Mouse (Mus musculus) cerebellum, adult 8-10 months (tissue): ENCODE data around the gene Zfp46.

Experiments used
- DNase-seq: peaks from one replicate; pipeline ENCODE4 v3.0.0; 2022

Zfp46 gene

DNA sequence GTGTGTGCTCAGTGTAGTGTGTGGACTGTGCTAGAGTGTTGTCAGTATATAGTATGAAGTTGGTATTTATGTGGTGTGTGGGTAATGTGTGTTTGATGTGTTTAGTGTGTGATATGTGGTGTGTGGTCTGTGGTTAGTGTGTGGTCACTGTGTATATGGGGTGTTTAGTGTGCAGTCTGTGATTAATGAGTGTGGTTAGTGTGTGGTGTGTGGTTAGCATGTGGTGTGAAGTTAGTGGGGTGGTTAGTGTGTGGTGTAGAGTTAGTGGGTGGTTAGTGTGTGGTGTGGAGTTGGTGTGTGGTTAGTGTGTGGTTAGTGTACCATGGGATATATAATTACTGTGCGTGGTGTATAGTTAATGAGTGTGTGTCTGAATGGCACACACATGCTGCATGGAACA, 15.6 kb upstream of the Zfp46 start:
- no peak for DNase-seq

DNA sequence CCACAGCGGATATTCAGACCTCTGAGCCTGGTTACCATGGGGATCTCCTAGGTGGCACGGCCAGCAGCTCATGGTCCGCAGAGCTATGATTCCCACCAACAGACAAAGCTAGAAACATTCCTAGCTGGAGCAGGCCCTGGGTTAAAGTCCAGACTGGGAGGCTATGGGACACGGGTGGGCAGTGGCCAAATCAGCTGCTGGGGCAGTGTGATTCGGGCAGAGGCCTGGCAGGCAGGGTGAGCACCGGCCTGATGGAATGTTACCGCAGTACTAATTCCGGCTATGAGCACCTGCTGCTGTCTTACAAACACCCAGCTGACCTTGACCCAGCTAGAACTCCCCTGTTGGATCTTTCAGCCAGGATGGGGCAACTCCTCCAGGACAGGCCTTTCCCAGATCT, 13.8 kb upstream of the Zfp46 start:
- no peak for DNase-seq

DNA sequence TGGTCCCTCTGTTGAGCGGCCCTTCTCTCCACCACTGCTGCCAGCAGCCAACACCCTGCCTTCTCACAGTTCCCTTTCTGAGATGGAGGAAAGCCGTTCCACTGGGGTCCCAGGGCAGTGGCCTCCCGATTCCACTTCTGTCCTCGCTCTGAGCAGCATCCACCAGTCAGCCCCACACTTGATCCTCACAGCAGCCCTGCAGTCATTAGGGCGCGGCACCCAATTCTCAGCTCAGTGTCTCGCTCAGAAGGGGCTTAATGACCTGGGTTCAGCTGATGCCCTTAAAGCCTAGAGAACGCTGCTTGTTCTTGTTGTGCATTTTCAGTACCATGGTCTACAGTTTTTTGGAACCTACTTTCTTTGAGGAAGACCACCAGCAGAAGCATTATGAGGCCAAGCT, 3.4 kb upstream of the Zfp46 start:
- no peak for DNase-seq

DNA sequence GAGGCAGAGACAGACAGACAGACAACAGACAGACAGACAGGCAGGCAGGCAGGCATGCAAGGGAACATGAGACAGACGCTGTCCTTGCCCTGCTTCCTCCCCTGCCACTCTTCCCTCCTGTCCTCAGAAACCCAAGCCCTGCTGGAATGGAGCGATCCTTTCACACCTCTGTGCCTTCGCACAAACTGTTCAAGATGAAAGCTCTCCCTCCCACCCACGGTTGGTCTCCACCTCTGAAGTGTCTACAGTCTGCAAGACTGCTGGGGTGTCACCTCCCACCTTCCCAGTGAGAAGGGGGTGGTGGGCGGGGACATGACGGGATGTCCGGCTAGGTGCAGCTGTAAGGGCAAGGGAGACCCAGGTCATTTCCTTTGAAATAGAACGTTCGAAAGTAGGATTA, 2.9 kb upstream of the Zfp46 start:
- no peak for DNase-seq

DNA sequence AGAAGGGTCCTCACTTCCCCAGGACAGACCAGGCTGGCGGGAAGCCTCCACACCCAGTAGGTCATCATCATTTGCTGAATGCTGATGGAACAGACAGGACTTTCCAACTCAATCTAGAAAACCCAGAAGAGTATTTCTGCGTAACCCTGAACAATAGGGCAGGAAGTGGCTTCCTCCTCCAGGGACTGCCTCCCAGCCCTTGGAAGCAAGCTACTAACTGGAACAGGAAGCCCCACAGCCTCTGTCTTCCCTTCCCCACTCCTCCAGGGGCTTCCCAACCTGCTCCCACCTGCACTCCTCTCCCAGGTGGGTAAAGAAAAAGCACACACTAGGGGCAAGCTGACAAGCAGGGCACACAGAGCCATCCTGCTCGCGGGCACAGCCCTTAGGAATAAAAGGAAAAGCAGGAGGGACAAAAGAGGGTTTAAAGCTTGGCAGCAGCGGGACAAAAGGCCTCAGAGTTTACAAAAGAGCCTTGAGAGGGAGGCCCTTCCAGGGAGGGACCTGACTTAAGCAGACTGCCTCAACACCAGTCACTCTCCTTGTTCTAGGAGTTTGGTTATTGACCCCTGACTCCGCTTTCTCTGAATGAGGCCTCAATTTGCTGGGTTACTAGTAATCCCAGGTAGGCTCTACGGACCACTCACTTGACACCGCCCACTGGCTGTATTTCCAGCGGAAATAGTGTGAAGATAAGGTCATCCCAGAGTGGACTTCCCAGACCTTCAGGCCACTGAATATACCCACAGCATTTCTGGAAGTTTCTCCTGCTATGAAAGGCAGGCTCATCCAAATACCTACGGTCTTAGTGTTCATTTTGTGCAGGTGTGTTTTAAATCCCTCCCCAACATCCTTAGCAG, 1.6 kb upstream of the Zfp46 start:
- DNase-seq, result no peak

DNA sequence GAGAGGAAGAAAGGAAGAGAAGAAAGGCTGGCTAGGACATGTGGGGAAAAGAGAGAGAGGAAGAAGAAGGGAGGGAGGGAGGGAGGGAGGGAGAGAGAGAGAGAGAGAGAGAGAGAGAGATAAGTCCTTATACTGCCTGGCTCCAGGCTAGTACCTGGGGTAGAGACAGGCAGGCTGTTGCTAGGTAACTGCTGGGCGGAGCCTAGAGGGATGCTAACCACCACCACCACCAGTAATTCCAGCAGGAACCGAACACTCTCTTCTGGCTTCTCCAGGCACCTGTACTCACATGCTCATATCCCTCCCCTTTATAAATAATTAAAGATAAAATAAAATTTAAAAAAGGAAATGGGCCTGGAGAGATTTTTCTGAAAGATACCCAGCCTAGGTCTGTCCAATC, 700 bp upstream of the Zfp46 start:
- DNase-seq, result no peak

DNA sequence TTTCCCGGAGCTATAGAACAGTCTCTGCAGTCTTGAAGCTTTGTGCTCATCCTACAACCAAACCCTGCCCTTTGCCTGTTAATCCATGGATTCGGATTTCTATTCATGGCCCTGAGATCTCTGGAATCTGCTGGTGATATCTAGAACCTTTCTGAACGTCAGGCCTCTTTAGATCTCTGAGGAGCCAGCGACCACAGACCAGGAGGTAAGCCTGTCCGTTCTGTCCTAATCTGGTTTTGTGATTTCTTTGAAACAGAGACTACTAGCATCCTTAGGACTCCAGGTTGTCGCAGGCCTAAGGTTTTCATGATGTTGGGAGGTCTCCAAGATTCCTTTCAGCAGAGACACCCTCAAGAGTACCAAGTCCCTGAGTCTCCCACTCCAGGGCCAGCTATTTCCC, 408 bp downstream of the Zfp46 start:
- DNase-seq, result peak; percentile 42

DNA sequence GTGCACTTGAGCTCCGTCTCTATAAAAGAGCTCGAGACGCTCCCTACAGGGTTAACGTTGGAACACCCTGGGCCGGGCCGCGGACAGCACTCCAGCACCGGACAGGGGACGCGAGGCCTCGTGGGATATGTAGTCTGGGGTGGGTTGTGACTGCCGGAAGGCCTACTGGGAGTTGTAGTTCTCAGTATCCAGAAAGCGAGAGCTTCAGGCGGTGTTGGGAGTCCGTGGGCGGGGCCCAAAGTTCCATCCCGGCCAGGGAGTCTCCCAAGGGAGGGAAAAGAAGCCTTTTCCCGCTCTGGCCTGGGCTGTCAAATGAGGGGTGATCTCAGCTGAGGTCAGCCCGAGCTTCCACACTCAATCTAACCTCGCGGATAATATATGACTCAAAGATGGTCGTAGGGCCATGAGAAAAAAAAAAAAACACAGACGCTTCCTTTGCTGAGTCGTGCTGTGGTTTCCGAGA, 896 bp downstream of the Zfp46 start:
- DNase-seq, result peak; percentile 92

DNA sequence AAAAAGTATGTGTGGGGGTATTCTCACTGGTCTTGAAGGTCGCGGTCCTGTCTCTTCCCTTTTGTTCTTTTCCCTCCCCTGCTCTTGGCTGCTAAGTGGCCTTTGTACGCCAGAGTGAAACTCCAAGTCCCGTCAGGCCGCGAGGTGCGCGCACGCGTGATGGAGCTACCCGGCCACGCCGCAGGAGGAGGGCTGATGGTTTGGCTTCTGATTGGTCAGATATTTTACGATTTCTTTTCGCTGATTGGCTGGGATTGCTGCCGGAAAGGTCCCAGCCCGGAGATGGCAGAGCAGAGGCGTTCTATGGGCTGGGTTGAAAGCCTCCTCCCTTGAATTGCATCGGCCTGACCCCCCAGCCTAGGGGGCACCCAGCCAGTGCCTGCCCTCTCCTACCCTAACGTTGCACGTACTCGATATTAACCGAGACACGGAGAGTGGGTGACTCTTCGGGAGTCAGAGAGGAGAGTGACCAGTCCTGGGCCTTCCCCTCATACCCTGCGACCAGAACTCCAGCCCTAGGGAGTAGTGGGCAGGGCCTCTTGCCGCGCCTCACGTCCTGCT, 1.4 kb downstream of the Zfp46 start:
- peak; percentile 94 for DNase-seq

DNA sequence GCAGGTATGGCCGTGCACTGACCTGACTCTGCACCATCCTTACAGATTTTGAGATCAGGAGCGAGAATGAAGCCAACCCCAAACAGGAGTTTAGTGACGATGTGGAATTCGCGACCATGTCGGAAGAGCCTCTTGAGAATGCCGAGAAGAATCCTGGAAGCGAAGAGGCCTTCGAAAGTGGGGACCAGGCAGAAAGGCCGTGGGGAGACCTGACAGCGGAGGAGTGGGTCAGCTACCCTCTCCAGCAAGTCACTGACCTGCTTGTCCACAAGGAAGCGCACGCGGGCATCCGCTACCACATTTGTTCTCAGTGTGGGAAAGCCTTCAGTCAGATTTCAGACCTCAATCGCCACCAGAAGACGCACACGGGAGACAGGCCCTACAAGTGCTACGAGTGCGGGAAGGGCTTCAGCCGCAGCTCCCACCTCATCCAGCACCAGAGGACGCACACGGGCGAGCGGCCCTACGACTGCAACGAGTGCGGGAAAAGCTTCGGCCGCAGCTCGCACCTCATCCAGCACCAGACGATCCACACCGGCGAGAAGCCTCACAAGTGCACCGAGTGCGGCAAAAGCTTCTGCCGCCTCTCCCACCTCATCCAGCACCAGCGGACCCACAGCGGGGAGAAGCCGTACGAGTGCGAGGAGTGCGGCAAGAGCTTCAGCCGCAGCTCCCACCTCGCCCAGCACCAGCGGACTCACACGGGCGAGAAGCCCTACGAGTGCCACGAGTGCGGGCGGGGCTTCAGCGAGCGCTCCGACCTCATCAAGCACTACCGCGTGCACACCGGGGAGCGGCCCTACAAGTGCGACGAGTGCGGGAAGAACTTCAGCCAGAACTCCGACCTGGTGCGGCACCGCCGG, 5.7 kb downstream of the Zfp46 start:
- no peak for DNase-seq

DNA sequence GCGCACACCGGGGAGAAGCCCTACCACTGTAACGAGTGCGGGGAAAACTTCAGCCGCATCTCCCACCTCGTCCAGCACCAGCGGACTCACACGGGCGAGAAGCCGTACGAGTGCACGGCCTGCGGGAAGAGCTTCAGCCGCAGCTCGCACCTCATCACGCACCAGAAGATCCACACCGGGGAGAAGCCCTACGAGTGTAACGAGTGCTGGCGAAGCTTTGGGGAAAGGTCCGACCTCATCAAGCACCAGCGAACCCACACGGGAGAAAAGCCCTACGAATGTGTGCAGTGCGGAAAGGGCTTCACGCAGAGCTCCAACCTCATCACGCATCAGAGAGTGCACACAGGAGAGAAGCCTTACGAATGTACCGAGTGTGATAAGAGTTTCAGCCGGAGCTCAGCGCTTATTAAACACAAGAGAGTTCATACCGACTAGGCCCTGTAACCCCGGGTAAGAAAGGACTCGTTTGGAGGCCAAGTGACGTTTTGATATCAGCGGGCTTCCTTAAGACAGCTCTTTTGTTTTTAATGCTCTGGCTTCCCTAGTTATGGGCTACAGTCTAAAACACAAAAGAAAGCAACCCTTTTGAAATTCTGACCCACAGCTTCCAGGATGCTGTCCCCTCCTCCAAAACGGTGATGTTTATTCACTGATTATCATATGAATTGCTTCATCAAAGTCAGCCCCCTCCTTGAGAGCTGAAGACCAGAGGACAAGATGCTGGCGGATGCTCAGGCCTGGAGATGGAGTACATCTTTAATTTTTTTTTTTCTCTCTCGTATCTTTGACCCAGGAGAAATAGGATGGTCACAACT, 6.5 kb downstream of the Zfp46 start:
- no peak for DNase-seq

DNA sequence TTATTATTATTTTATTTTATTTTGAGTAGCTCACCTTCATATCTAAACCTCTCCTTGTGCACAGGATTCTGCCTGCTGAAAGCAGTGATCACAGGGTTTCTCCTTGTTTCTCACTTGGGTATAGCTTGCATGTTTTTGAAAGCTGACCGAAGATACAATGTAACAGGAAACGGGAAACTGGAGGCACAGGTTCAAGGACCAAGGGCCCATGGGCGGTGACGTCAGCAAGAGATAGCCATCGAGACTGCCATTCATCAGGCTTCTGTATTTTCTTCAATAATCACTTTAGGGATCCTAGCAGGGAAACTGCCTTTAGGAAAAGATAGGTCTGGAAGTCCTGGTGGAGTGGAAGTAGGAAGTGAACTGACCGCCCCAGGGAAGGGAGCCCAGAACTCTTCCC, 7.2 kb downstream of the Zfp46 start:
- no peak for DNase-seq

DNA sequence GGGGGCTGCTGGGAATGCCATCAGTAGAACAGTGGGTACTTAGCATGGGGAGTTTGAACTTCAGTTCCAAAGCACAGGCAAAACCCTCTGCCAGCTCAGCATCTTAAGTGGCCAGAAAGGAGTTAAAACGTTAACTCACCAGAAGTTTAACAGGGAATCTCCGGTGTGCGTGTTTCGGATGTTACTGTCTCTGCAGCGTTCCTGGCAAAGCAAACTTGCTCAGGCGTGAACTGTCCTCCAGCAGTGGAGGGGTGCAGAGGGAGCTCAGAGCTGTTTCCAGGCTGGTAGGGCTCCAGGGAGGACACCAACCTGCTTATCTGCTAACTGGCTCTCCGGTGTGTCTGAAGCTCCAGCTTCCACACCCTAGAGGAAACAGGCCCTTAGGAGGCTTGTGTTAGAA, 11.5 kb downstream of the Zfp46 start:
- no peak for DNase-seq

DNA sequence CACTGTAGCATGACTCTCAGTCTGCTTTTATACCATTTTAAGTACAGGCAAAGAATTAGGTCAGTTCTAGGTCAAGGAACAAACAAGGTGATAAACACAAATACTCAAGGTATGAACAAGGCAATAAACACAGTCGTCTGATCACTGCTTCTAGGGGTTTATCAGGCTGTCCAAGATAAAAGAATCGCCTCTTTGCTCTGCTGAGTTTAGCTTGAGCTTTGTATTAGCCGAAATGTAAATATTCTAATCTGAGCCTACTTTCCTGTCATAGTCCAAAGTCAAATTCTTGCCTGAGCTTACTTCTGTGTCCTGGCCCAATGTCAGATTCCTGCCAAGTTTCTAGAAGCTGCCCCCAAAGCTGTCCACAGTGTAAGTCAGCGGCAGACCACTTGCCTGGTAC, 18.0 kb downstream of the Zfp46 start:
- DNase-seq, result no peak

DNA sequence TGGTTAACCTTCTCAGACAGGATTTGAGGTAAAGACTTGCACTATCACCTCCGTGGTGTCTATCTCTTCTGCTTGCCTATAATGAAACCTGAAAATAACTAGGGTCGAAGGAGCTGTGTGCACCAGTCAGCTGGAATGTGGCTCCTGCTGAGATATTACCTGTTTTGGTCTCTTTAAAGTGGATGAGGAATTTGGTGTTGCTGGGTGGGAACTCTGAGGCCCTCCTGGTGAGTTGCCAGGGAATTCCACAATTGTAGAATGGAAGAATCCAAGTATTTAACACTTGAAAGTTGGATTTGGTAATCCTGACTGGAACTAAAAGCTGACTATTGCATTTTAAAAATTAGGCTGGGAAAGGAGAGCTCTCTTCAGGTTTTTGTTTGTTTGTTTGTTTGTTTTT, 19.7 kb downstream of the Zfp46 start:
- DNase-seq, result no peak

DNA sequence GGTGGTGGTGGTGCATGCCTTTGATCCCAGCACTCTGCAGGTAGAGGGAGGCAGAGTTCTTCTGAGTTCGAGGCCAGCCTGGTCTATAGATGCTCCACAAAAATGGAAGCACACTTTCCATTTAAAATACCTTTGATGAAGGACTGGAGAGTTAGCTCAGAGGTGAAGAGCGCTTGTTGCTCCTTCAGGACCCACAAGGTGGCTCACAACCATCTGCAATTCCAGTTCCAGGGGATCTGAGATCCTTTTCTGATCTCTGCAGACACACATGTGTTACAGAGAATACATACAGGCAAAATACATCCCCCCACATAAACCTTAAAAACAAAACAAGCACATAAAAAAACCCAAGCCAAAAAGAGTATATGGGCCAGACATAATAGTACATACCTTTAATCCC, 23.9 kb downstream of the Zfp46 start:
- DNase-seq, result no peak

DNA sequence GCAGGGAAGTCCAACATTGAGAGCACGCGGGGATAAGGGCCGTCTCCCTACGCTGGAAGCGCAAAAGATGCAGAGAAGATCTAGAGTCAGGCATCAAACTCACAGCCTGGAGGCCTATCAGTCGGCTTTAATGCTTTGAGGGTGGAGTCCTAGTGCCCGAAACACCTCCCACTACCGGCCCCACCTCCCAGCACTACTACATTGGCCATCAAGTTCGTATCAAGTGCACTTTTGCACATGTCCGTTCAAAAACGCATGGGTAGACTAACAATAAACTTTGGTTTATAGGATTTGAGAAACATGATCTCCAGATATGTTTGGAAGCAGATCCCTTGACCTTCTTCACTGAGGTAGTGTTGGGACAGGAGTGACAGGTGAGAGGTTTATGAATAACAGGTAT, 25.3 kb downstream of the Zfp46 start:
- no peak for DNase-seq

DNA sequence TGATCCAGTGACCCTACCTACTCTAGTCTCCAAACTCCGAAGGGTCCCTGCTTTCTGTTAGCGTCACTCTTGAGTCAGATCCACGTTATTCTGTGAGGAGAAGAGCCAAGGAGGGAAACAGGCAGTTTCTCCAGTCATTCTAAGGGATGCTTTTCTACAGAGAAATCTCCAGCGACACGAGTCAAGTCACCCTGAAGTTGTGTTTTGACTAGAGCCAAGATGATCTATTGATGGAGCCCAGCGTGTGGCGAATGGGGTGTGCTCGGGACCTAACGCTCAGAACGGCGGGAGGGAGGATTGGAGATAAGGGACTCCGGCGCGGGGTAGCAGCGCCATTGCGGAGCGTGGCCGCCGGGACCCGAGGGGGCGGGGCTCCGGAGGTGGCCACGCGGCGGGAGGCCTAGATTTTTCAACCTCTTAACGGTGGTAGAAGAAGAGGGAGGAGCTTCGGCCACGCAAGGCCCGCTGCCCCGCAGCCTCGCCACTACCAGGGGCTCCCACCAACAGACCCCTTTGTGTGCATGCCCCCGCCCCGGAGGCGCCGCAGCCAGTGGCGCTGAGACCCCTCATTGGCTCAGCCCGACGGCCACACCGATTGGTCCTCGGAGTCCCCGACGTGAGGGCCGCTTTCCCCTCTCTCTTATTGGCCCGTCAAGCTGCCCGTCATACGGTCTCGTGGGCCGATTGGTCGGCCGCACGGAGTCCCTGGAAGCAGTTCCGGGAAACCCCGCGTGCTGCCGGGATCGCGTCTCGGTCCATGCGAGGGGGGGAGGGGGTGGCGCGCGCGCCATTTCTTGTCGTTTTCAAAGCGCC, 26.0 kb downstream of the Zfp46 start, which contains the start of gene Hnrnpr:
Gene Hnrnpr (plus strand): TSS at position 714 of the 813 bp plus-strand sequence.
- DNase-seq, result peak; percentile 99

DNA sequence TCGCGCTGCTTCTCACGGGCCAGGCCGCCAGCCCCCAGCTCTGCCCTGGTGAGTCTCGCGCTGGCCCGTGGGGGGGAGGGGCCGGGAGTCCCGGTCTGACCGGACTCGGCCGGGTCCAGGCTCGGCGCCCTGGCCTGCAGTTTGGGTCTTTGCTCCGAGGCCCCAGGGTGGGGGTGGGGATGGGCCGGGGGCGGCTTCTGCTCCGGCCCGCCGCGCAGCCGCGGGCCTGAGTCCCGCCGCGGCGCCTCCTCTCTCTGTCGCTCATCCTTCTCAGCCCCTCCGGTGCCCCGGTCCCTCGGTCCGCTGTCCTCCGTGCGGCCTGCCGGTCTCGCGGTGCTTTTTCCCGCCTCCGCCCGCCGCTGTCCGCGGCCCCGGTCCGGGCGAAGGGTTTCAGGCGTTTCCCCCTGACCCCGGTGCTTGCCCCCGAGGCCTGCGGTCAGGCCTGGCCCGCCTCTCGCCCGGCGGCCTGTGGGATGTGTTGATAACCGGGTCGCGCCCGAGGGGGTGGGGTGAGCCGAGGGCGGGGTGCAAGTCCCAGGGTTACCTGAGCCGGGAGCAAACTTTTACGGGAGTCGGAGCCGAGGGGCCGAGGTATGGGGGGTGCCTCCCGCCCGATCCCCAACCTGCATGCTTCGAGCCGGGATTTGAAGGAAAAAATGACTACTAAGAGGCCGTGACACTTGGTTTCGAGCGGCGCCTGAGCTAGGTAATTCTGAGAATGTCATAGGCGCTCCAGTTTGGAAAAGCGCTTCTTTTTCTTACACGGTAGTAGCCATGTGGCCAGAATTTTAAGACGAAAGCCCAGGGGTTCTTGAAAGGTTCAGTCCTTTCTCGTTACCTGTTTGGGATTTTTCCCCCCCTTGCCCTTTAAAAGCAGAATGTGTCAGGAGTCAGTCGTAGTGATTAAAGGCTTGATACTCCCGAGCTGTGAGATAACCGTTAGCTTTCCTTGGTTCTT, 26.8 kb downstream of the Zfp46 start:
- DNase-seq, result peak; percentile 47

DNA sequence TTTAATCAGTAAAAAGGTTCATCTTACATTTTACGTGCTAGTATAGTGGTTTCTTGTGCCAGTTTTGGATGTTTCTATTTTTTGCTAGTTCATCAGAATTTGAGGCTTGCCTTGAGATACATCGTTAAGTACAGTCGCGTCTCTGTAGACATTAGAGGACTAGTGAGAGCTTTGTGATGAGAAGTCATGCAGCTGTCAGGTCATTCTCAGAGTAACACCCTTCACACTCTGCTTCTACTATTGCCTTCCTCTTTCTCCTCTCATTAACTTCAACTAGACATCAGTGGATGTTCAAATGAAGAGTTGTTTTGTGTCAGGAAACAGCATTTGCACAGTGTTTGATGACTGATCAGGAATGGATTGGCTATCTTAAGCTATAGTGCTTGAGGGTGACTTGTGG, 28.1 kb downstream of the Zfp46 start:
- DNase-seq, result no peak

DNA sequence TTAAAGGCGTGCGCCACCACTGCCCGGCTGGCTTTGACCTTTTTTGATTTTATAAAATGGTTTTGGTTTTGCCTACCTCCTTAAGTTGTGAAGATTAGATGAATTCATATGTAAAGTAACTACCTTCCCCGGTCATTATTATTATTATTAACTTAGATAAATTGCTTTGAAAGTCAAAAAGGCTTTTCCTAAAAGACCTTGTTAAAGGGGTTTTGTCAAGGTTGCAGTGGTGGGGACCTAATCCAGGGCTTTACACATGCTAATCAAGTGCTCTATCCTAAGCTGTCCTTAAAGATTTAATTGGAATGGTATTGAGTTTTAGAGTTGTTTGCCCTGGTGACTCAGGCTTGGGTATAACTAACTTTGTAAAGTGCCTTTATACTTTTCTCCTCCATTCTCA, 33.2 kb downstream of the Zfp46 start:
- DNase-seq, result no peak
